Mouse (Mus musculus) lung, embryonic 16.5 days (tissue): ENCODE measurements at regions not wholly inside any gene's neighbourhood (a gene's known extent, or its start where the extent isn't known, plus 50 kb on each side); places are given as distances from the start of the nearest gene placed in this dataset.
A peak's percentile ranks its signal among the peaks of the same experiment; 100 is the strongest.

Experiments used
- ATAC-seq: fragments of 200-750 bp; cut with Nextera tagmentation; 2 replicates; pipeline ENCODE4 v1.8.0; 2017; ENCODE audit warnings: low read depth, mild to moderate bottlenecking, moderate library complexity
- H3K27ac ChIP-seq: fragments of 300-500 bp; sonication (generic); 2 replicates; pipeline ENCODE4 v1.5.1; 2014; ENCODE audit warnings: mild to moderate bottlenecking, control low read depth, low read length
- H3K27me3 ChIP-seq: fragments of 300-500 bp; sonication (generic); 2 replicates; pipeline ENCODE4 v1.6.1; 2014; ENCODE audit warnings: low read depth, low read length, mixed read lengths; ENCODE audit not compliant: control insufficient read depth, insufficient read depth
- H3K36me3 ChIP-seq: fragments of 300-500 bp; sonication (generic); 2 replicates; pipeline ENCODE4 v1.6.1; 2014; ENCODE audit warnings: low read length; ENCODE audit not compliant: control insufficient read depth, insufficient read depth
- H3K4me1 ChIP-seq: fragments of 300-500 bp; sonication (generic); replicated peaks from 2 replicates; pipeline ENCODE4 v1.6.1; 2014; ENCODE audit warnings: low read length, mixed read lengths; ENCODE audit not compliant: control insufficient read depth, insufficient read depth
- H3K4me2 ChIP-seq: fragments of 300-500 bp; sonication (generic); 2 replicates; pipeline ENCODE4 v1.6.1; 2014; ENCODE audit warnings: low read depth, low read length, control low read depth
- H3K4me3 ChIP-seq: fragments of 300-500 bp; sonication (generic); 2 replicates; pipeline ENCODE4 v1.5.1; 2014; ENCODE audit warnings: mild to moderate bottlenecking, low read length, control low read depth
- H3K9ac ChIP-seq: fragments of 300-500 bp; sonication (generic); 2 replicates; pipeline ENCODE4 v1.6.1; 2014; ENCODE audit warnings: low read length, control low read depth
- H3K9me3 ChIP-seq: fragments of 300-500 bp; sonication (generic); 2 replicates; pipeline ENCODE4 v1.6.1; 2016; ENCODE audit warnings: low read length; ENCODE audit not compliant: control insufficient read depth
- WGBS: fragments of 180-500 bp; shearing (Covaris S2); extraction: QIAGEN DNeasy Blood & Tissue Kit; methylation state at CpG from one replicate; pipeline ENCODE4 v1.1.7; 2014; 5-methylcytosine and 5-hydroxymethylcytosine counted together

- Histone ChIP-seq H3K9me3 (peaks cover 3% of the 10 kb centered on the region; the same call in 1 of the 2 replicates), H3K4me2 (no peak overlapping the region), H3K27me3 (no peaks in the 10 kb centered on the region), H3K27ac (no peak overlapping the region), H3K9ac (no peak overlapping the region), H3K36me3 (no peaks in the 10 kb centered on the region), H3K4me3 (no peak overlapping the region), H3K4me1 (no peaks in the 10 kb centered on the region)
- no peak for ATAC-seq
- WGBS, result 88% methylated on average over 7 of the region's 7 CpGs
Observed at GRCm38 (mm10) chr4:54073483-54073882, 247.6 kb downstream of the Tmem38b start.

DNA sequence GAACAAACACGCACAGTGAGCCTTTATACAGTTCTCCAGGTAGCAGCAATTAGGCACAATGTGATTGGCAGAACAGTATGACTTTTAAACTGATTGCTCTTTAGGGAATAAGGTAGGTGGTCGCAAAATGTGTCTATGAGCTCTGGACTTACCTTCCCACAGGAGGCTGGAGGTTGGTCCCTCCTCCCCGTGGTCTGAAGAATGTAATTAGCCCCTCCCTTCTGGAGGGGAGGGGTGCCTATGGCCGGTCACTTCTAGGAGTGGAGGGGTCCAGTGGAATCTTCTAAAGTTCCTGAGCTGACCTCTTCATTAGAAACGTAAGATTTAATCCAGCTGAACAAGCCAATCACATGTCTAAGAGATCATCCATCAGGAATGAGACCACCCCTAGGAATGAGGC, 248.4 kb downstream of the Tmem38b start:
- Histone ChIP-seq H3K36me3 (no peaks in the 10 kb centered on the region), H3K27me3 (no peaks in the 10 kb centered on the region), H3K4me1 (no peaks in the 10 kb centered on the region), H3K4me3 (no peak overlapping the region), H3K4me2 (no peak overlapping the region), H3K9me3 (peaks cover 3% of the 10 kb centered on the region; the same call in 1 of the 2 replicates), H3K9ac (no peak overlapping the region), H3K27ac (no peak overlapping the region)
- 50% methylated on average over 5 of the region's 5 CpGs for WGBS
- ATAC-seq, result no peak

DNA sequence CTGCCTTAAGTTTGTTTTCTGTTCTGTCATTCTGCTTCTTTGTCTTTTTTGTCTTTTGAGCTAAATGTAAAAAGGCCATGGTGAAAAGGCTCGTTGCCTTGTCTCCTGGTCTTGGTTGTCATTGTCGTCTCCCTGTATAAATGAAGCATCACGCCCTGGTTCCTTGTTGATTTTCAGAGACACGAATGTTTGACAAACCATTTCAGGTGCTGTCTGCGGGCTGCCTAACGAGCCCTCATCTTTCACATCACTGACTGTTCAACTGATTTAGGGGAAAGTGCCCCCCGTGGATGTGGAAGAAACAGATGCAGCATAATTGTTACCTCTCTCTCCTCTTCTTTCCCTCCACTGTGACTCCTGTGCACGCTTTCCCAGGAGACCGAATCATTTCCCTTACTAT, 254.7 kb downstream of the Tmem38b start:
- ATAC-seq, result no peak
- Histone ChIP-seq H3K4me1 (no peaks in the 10 kb centered on the region), H3K27me3 (no peaks in the 10 kb centered on the region), H3K9me3 (no peaks in the 10 kb centered on the region), H3K27ac (no peak overlapping the region), H3K36me3 (no peaks in the 10 kb centered on the region), H3K4me2 (no peak overlapping the region), H3K9ac (no peak overlapping the region), H3K4me3 (no peak overlapping the region)
- 71% methylated on average over 9 of the region's 9 CpGs for WGBS

- Histone ChIP-seq H3K4me3 (no peak overlapping the region), H3K27ac (no peak overlapping the region), H3K9me3 (no peaks in the 10 kb centered on the region), H3K36me3 (no peaks in the 10 kb centered on the region), H3K4me1 (no peaks in the 10 kb centered on the region), H3K4me2 (no peak overlapping the region), H3K27me3 (no peaks in the 10 kb centered on the region), H3K9ac (no peak overlapping the region)
- 66% methylated on average over 5 of the region's 5 CpGs for WGBS
- ATAC-seq, result no peak
Observed at GRCm38 (mm10) chr4:54081411-54081810, 255.6 kb downstream of the Tmem38b start.

DNA sequence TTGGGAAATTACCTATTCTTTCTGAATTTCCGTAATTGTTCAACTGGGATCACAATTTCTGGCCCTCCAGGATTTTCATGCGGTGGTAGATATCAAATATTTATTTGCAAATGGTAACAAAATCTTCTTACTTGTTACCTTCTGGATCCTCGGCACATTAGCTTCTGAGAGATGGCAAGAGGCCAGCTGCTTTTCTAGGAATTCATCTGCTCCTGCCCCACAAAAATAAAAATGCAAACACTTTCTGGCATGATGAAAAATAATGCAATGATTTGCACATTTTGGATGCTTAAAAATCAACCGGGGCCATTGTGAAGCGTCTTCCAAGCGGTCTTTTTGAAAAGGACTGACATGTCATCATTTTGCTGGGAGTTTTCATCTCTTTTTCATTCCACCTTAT, 258.9 kb downstream of the Tmem38b start:
- Histone ChIP-seq H3K9me3 (no peaks in the 10 kb centered on the region), H3K27me3 (no peaks in the 10 kb centered on the region), H3K36me3 (no peaks in the 10 kb centered on the region), H3K4me3 (no peak overlapping the region), H3K4me2 (no peak overlapping the region), H3K9ac (no peak overlapping the region), H3K27ac (no peak overlapping the region), H3K4me1 (no peaks in the 10 kb centered on the region)
- whole genome bisulfite sequencing, result 83% methylated on average over 6 of the region's 6 CpGs
- no peak for ATAC-seq

GRCm38 (mm10) chr4:54094285-54094997, 268.6 kb downstream of the Tmem38b start:
- H3K27me3 ChIP-seq, result no peaks in the 10 kb centered on the region
- H3K4me1 ChIP-seq, result no peaks in the 10 kb centered on the region
- H3K36me3 ChIP-seq, result no peaks in the 10 kb centered on the region
- no peak overlapping the region for H3K4me3 ChIP-seq
- no peaks in the 10 kb centered on the region for H3K9me3 ChIP-seq
- no peak overlapping the region for H3K27ac ChIP-seq
- no peak for ATAC-seq
- WGBS, result 64% methylated on average over 7 of the region's 7 CpGs
- no peak overlapping the region for H3K9ac ChIP-seq
- H3K4me2 ChIP-seq, result no peak overlapping the region

- H3K9me3 ChIP-seq, result no peaks in the 10 kb centered on the region
- no peak overlapping the region for H3K9ac ChIP-seq
- no peak overlapping the region for H3K27ac ChIP-seq
- no peaks in the 10 kb centered on the region for H3K27me3 ChIP-seq
- no peaks in the 10 kb centered on the region for H3K36me3 ChIP-seq
- no peak overlapping the region for H3K4me2 ChIP-seq
- WGBS, result 50% methylated on average over 4 of the region's 4 CpGs
- H3K4me3 ChIP-seq, result no peak overlapping the region
- H3K4me1 ChIP-seq, result no peaks in the 10 kb centered on the region
- no peak for ATAC-seq
Observed at GRCm38 (mm10) chr4:54095200-54095930, 269.5 kb downstream of the Tmem38b start.

DNA sequence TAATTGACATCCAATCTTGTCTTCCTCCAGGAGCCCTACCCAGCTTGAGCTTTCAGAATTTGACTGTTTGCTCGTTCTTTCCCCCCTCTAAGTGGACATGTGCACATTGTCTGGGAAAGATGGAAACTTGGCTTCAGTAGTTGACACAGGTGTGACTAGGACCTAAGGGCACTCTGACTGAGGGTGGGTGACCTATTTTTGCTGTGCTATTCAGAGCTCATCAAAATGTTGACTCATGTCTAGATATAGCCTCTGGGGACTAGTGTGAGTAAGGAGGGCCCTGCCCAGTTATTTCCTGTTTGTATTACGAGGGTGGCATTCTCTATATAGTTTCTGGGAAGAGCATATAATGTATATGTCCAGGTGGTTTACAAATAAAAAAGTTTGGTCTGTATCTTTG, 271.7 kb downstream of the Tmem38b start:
- Histone ChIP-seq H3K4me1 (no peaks in the 10 kb centered on the region), H3K4me2 (no peak overlapping the region), H3K4me3 (no peak overlapping the region), H3K36me3 (no peaks in the 10 kb centered on the region), H3K27me3 (no peaks in the 10 kb centered on the region), H3K27ac (no peak overlapping the region), H3K9me3 (no peaks in the 10 kb centered on the region), H3K9ac (no peak overlapping the region)
- WGBS, result 71% methylated on average over 2 of the region's 2 CpGs
- ATAC-seq, result no peak

DNA sequence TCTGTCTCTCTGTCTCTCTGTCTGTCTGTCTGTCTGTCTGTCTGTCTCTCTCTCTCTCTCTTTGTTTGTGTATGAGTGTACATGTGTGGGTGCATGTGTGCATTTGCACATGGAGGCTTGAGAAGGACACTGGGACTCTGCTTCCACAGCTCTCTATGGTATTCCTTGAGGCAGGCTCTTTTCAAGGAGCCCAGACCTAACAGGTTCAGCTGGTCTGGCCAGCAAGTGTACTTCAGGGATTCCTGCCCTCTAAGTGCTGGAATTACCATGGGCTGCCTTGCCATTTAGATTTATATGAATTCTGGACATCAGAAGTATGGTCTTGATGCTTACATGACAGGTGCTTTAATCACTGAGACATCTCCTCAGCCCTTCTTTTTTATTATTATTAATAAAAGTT, 274.4 kb downstream of the Tmem38b start:
- no peak overlapping the region for H3K4me2 ChIP-seq
- no peaks in the 10 kb centered on the region for H3K4me1 ChIP-seq
- ATAC-seq, result peak; percentile 38; the same call in 1 of the 2 replicates

More for the DNA sequence above, 274.4 kb downstream of the Tmem38b start:
- Histone ChIP-seq H3K9ac (no peak overlapping the region), H3K4me3 (no peak overlapping the region), H3K27ac (no peak overlapping the region), H3K36me3 (no peaks in the 10 kb centered on the region), H3K9me3 (no peaks in the 10 kb centered on the region), H3K27me3 (no peaks in the 10 kb centered on the region)
